Mouse (Mus musculus): Measurements from ENCODE around the gene 4930535I16Rik. TPM values are rescaled to one million over a fixed set of nuclear protein-coding genes. Genes with fewer than 3 reads are reported as not detected.

The 4930535I16Rik gene
- polyA plus RNA-seq (2014; fragmentation: Nextera tagmentation; extraction: Ambion mirVana): not detected in 2 replicates

DNA sequence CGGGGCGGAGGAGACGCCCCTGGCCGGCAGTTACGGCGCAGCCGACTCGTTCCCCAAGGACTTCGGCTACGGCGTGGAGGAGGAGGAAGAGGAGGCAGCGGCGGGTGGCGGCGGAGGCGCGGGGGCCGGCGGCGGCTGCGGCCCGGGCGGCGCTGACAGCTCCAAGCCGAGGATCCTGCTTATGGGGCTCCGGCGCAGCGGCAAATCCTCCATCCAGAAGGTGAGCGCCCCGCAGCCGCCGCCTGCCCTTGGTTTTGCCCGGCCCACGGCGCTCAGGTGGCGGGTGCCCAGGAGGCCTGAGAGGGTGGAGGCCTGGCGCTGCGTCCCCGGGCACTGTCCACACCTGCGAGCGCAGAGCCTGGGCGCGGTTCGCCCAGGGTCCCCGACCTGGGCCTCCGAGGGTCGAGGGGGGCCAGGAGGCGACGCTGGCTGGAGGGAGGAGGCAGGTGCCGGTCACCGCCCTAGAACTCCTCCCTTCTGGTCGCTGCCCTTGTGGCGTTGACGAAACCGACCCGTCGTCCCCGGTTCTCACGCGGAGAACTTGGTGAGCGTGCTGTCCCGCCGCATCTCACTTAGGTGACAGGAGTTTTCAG is at the start of gene 4930535I16Rik:
TSS of gene 4930535I16Rik (minus strand) at position 475 of the 593 bp plus-strand sequence.
- H3K9me3 ChIP-seq (ENCODE audit: control insufficient read depth, low read length): no peaks in the 10 kb centered on the region
- peak within 1 kb of the TSS; percentile 93 for H3K9ac ChIP-seq (ENCODE audit: low read length)
- H3K4me3 ChIP-seq (ENCODE audit: low read depth, low read length): peak within 1 kb of the TSS; percentile 98
- no peaks in the 10 kb centered on the region for H3K27me3 ChIP-seq (ENCODE audit: control insufficient read depth, insufficient read depth, low read length)
- H3K4me2 ChIP-seq: peak within 1 kb of the TSS; percentile 85
- H3K27ac ChIP-seq (ENCODE audit: low read depth, low read length): peak within 1 kb of the TSS; percentile 61
- ATAC-seq (ENCODE audit: low FRiP score) (peak; percentile 68), DNase-seq (ENCODE audit: low spot score, missing footprints) (peak; percentile 91)
- peaks cover 7% of the 10 kb centered on the region; the same call in 1 of the 2 replicates for H3K36me3 ChIP-seq (ENCODE audit: control insufficient read depth, insufficient read depth, low read length)
- H3K4me1 ChIP-seq (ENCODE audit: control insufficient read depth, insufficient read depth, low read length): peaks cover 18% of the 10 kb centered on the region
- under 1% methylated on average over 57 of the region's 63 CpGs for WGBS

DNA sequence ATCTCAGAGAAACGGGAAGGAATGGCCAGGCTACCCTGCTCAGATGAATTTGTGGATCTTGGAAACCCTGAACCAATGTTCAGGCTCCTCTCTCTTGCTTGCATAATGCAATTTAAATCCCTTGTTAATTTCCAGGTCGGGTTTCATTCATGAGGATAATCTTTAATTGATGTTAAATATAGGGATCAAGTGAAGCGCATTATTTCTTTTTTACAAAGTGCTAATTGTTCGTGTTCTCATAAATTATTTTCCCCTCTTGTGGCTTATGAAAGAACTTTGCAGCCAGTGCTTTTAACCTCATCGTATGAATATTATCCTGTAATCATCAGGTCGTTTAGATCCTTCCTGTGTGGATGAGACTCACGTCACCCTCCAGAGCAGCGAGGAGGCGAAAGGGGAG is 44.9 kb upstream of the 4930535I16Rik start:
- ATAC-seq (ENCODE audit: low FRiP score) (no peak), DNase-seq (ENCODE audit: low spot score, missing footprints) (no peak)
- 79% methylated on average over 9 of the region's 9 CpGs for WGBS
- Histone ChIP-seq H3K9ac (ENCODE audit: low read length) (no peak overlapping the region), H3K4me3 (ENCODE audit: low read depth, low read length) (no peak overlapping the region), H3K27ac (ENCODE audit: low read depth, low read length) (no peak overlapping the region), H3K4me1 (ENCODE audit: control insufficient read depth, insufficient read depth, low read length) (no peaks in the 10 kb centered on the region), H3K9me3 (ENCODE audit: control insufficient read depth, low read length) (no peaks in the 10 kb centered on the region), H3K4me2 (no peak overlapping the region), H3K27me3 (ENCODE audit: control insufficient read depth, insufficient read depth, low read length) (0 out of 2 replicates have a peak, but pooled peaks cover 4% of the 10 kb centered on the region), H3K36me3 (ENCODE audit: control insufficient read depth, insufficient read depth, low read length) (no peaks in the 10 kb centered on the region)

DNA sequence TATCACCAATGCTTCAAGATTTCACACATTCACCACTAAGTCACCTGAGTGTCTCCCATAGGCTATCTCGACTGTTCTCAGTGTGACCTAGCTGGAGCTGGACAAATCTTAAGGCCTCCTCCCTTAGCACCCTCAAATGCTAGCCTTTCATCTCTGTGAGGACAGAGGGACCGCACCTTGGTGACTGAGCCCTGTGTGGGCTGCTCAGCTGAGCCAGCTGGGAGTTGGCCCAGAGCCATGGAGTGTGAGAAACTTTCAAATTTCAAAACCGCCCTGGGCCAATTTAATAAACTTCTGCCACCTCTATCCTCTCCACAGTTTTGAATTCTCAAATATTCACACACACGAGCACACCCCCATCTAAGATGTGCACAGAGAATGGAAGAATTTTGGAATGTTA is 43.1 kb upstream of the 4930535I16Rik start:
- ATAC-seq (ENCODE audit: low FRiP score) (no peak), DNase-seq (ENCODE audit: low spot score, missing footprints) (peak; percentile 86)
- Histone ChIP-seq H3K4me2 (no peak overlapping the region), H3K9ac (ENCODE audit: low read length) (no peak overlapping the region), H3K36me3 (ENCODE audit: control insufficient read depth, insufficient read depth, low read length) (no peaks in the 10 kb centered on the region), H3K4me3 (ENCODE audit: low read depth, low read length) (no peak overlapping the region), H3K4me1 (ENCODE audit: control insufficient read depth, insufficient read depth, low read length) (no peaks in the 10 kb centered on the region), H3K27me3 (ENCODE audit: control insufficient read depth, insufficient read depth, low read length) (peaks cover 9% of the 10 kb centered on the region), H3K27ac (ENCODE audit: low read depth, low read length) (no peak overlapping the region), H3K9me3 (ENCODE audit: control insufficient read depth, low read length) (no peaks in the 10 kb centered on the region)
- WGBS: 79% methylated on average over 4 of the region's 4 CpGs

DNA sequence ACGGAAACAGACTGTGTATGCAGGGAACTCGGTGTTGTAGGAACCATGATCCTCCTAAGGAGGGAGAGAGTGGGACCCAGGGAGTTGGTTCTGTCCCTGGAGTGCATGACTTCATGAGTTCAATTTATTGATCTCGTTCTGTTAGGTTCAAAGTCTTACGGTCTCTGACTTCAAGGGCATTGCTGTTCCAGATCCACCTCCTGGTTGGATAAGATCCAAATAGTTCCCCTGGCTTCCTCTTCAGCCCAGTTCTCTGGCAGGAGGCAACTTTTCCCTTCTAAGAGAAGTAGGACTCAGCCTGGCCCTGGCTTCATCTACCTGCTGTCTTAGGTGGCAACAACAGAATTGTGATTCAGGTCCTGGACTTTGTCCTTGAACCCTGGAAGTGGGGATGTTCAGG is 40.1 kb upstream of the 4930535I16Rik start:
- Histone ChIP-seq H3K4me2 (no peak overlapping the region), H3K27me3 (ENCODE audit: control insufficient read depth, insufficient read depth, low read length) (peaks cover 9% of the 10 kb centered on the region), H3K27ac (ENCODE audit: low read depth, low read length) (no peak overlapping the region), H3K9ac (ENCODE audit: low read length) (no peak overlapping the region), H3K4me3 (ENCODE audit: low read depth, low read length) (no peak overlapping the region), H3K4me1 (ENCODE audit: control insufficient read depth, insufficient read depth, low read length) (no peaks in the 10 kb centered on the region), H3K36me3 (ENCODE audit: control insufficient read depth, insufficient read depth, low read length) (no peaks in the 10 kb centered on the region), H3K9me3 (ENCODE audit: control insufficient read depth, low read length) (no peaks in the 10 kb centered on the region)
- no peak for DNase-seq (ENCODE audit: low spot score, missing footprints)
- no peak for ATAC-seq (ENCODE audit: low FRiP score)
- WGBS: 73% methylated on average over 4 of the region's 4 CpGs

DNA sequence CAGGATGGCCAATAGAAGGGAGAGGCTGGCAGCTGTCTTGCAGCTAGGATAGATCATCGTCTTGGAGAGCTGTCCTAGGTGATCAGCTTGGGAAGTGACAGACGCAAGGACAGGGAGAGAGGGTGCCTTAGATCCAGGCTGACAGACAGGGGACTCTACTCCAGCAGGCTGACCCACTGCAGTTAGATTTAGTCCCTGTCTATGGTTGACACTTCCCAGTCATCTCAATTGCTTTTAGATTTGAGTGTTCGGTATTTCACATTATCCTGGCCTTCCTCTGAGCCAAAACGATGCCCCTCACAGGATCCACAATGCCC is 39.6 kb upstream of the 4930535I16Rik start:
- ATAC-seq (ENCODE audit: low FRiP score): peak; percentile 50

DNA sequence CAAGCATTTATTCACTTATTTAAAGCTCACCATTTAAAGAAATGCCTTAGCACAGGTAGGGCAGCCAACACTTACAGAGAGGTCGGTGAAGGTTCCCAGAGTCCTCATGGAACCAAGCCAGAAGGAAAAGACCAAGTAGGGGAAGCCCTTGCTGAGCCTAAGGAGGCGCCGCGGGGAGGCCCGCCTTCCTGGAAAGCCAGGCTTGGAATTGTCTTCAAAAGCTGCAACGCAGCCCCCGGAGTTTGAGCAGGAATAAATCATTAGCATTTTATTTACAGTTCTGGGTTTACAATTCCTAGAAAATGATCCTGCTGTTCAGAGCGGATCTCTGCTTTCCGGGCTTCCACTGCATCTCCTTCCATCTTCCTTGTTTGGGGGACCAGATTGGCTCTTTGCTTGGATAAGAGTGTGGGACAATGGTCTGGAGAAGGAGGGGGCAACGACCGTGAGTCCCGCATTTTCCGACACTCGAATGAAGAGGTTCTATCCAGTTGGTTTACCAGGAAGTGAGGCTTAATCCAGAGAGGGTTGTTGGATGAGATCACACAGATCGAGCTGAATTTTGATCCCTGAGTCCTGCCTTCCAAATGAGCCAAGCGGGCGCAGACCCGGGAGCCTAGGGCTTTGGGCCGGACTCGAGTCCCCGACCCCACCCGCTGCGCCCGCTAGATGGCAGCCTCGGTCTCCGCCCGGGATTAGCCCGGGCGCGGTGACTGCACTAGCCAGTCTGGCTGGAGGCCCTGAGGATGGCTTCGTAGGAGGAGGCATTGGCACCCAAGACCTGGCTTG is 39.1 kb upstream of the 4930535I16Rik start:
- peak overlapping the region; percentile 36; the same call in 1 of the 2 replicates for H3K9ac ChIP-seq (ENCODE audit: low read length)
- peak overlapping the region; percentile 27 for H3K4me2 ChIP-seq
- 0 out of 2 replicates have a peak overlapping the region, but pooled peaks have one; percentile 7 for H3K4me3 ChIP-seq (ENCODE audit: low read depth, low read length)
- 7% methylated on average over 31 of the region's 31 CpGs for WGBS
- H3K9me3 ChIP-seq (ENCODE audit: control insufficient read depth, low read length): no peaks in the 10 kb centered on the region
- peaks cover 9% of the 10 kb centered on the region for H3K27me3 ChIP-seq (ENCODE audit: control insufficient read depth, insufficient read depth, low read length)
- DNase-seq (ENCODE audit: low spot score, missing footprints) (peak; percentile 99), ATAC-seq (ENCODE audit: low FRiP score) (peak; percentile 88)
- no peak overlapping the region for H3K27ac ChIP-seq (ENCODE audit: low read depth, low read length)
- H3K36me3 ChIP-seq (ENCODE audit: control insufficient read depth, insufficient read depth, low read length): no peaks in the 10 kb centered on the region
- no peaks in the 10 kb centered on the region for H3K4me1 ChIP-seq (ENCODE audit: control insufficient read depth, insufficient read depth, low read length)

More for the DNA sequence above, 39.6 kb upstream of the 4930535I16Rik start:
- no peaks in the 10 kb centered on the region for H3K9me3 ChIP-seq (ENCODE audit: control insufficient read depth, low read length)
- WGBS: 50% methylated on average over 4 of the region's 4 CpGs
- no peak for DNase-seq (ENCODE audit: low spot score, missing footprints)
- H3K9ac ChIP-seq (ENCODE audit: low read length): no peak overlapping the region
- H3K36me3 ChIP-seq (ENCODE audit: control insufficient read depth, insufficient read depth, low read length): no peaks in the 10 kb centered on the region
- no peak overlapping the region for H3K4me3 ChIP-seq (ENCODE audit: low read depth, low read length)
- peaks cover 9% of the 10 kb centered on the region for H3K27me3 ChIP-seq (ENCODE audit: control insufficient read depth, insufficient read depth, low read length)
- H3K27ac ChIP-seq (ENCODE audit: low read depth, low read length): no peak overlapping the region
- H3K4me1 ChIP-seq (ENCODE audit: control insufficient read depth, insufficient read depth, low read length): no peaks in the 10 kb centered on the region
- no peak overlapping the region for H3K4me2 ChIP-seq

DNA sequence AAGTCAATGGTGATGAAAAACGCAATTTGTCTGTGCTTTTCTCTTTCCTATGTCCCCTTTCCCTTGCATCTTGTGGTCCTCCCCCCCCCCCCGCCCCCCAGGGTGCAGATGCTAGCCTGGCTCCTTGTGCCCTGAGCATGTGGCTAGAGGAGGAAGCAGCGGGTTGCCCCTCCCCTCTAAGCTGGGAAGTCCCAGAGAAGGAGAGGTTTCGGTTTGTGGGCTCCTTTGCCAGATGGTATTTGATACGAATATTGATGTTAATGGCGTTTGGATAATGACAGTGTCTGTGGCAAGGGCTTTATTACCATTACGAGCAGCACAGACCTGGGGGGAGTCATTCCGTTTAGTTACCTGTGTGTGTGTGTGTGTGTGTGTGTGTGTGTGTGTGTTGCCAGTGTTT is 34.2 kb upstream of the 4930535I16Rik start:
- Histone ChIP-seq H3K27ac (ENCODE audit: low read depth, low read length) (no peak overlapping the region), H3K27me3 (ENCODE audit: control insufficient read depth, insufficient read depth, low read length) (peaks cover 4% of the 10 kb centered on the region), H3K9ac (ENCODE audit: low read length) (no peak overlapping the region), H3K4me2 (no peak overlapping the region), H3K4me1 (ENCODE audit: control insufficient read depth, insufficient read depth, low read length) (no peaks in the 10 kb centered on the region), H3K9me3 (ENCODE audit: control insufficient read depth, low read length) (no peaks in the 10 kb centered on the region), H3K36me3 (ENCODE audit: control insufficient read depth, insufficient read depth, low read length) (no peaks in the 10 kb centered on the region), H3K4me3 (ENCODE audit: low read depth, low read length) (no peak overlapping the region)
- ATAC-seq (ENCODE audit: low FRiP score): no peak
- WGBS: 61% methylated on average over 7 of the region's 8 CpGs
- DNase-seq (ENCODE audit: low spot score, missing footprints): no peak

DNA sequence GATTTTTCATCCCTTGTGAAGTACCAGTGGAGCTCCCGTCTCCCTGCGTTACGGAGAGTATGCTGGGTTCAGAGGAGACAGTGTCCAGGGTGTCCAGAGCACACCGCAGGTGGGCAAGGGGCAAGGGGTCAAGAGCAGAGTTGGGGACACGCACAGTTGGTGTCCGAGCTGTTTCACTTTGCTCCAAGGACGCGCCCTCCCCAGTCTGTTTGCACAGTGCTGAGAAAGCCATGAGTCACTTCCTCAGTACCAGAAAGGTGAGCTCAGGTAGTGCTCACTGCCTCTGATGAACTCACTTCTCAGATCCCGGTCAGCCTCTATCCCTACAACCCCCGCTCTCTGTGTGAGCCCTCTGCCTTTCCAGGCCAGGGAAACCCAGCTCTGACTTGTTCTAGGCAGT is 31.8 kb upstream of the 4930535I16Rik start:
- Histone ChIP-seq H3K4me3 (ENCODE audit: low read depth, low read length) (no peak overlapping the region), H3K4me2 (no peak overlapping the region), H3K9ac (ENCODE audit: low read length) (no peak overlapping the region), H3K27me3 (ENCODE audit: control insufficient read depth, insufficient read depth, low read length) (no peaks in the 10 kb centered on the region), H3K9me3 (ENCODE audit: control insufficient read depth, low read length) (no peaks in the 10 kb centered on the region), H3K4me1 (ENCODE audit: control insufficient read depth, insufficient read depth, low read length) (no peaks in the 10 kb centered on the region), H3K36me3 (ENCODE audit: control insufficient read depth, insufficient read depth, low read length) (no peaks in the 10 kb centered on the region), H3K27ac (ENCODE audit: low read depth, low read length) (no peak overlapping the region)
- 76% methylated on average over 10 of the region's 10 CpGs for WGBS
- ATAC-seq (ENCODE audit: low FRiP score) (no peak), DNase-seq (ENCODE audit: low spot score, missing footprints) (no peak)

DNA sequence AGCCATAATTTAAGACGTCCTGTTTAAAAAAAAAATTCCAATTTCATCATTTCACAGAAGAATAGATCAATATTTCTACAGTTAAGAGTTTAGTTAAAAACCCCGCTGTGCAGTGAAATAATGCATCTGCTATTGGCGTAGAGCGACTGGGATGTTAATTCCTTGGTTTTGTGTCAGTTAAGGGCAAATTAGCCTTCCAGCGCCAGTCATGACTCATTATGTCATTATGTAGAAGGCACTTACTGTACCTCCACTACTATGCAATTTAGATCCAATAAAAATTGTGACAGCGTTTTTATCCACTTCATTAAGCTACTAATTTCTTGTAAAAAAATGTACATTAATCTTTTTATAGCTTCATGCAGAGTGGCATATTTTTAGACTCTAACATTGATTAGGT is 31.1 kb upstream of the 4930535I16Rik start:
- DNase-seq (ENCODE audit: low spot score, missing footprints): no peak
- Histone ChIP-seq H3K9ac (ENCODE audit: low read length) (no peak overlapping the region), H3K27ac (ENCODE audit: low read depth, low read length) (no peak overlapping the region), H3K4me1 (ENCODE audit: control insufficient read depth, insufficient read depth, low read length) (no peaks in the 10 kb centered on the region), H3K36me3 (ENCODE audit: control insufficient read depth, insufficient read depth, low read length) (no peaks in the 10 kb centered on the region), H3K27me3 (ENCODE audit: control insufficient read depth, insufficient read depth, low read length) (no peaks in the 10 kb centered on the region), H3K9me3 (ENCODE audit: control insufficient read depth, low read length) (no peaks in the 10 kb centered on the region), H3K4me2 (no peak overlapping the region), H3K4me3 (ENCODE audit: low read depth, low read length) (no peak overlapping the region)
- 89% methylated on average over 6 of the region's 6 CpGs for WGBS
- no peak for ATAC-seq (ENCODE audit: low FRiP score)

Measured in midbrain, embryonic 11.5 days (tissue).